Mouse (Mus musculus): ENCODE measurements around the gene Foxn3.

The Foxn3 gene

GRCm38 (mm10) chr12:99284419-99285069, 278.8 kb downstream of the Foxn3 start:
- no peak for DNase-seq

GRCm38 (mm10) chr12:99280826-99281225, 282.6 kb downstream of the Foxn3 start:
- DNase-seq: no peak

- DNase-seq: no peak
Observed at GRCm38 (mm10) chr12:99280291-99280690, 283.1 kb downstream of the Foxn3 start.

GRCm38 (mm10) chr12:99279426-99279825, 284.0 kb downstream of the Foxn3 start:
- no peak for DNase-seq

GRCm38 (mm10) chr12:99274589-99274988, 288.8 kb downstream of the Foxn3 start:
- no peak for DNase-seq

GRCm38 (mm10) chr12:99269396-99269795, 294.0 kb downstream of the Foxn3 start:
- peak; percentile 71 to 72 for DNase-seq

- no peak for DNase-seq
Observed at GRCm38 (mm10) chr12:99268954-99269353, 294.4 kb downstream of the Foxn3 start.

- no peak for DNase-seq
Observed at GRCm38 (mm10) chr12:99267732-99268131, 295.6 kb downstream of the Foxn3 start.

GRCm38 (mm10) chr12:99266434-99266833, 296.9 kb downstream of the Foxn3 start:
- no peak for DNase-seq

- DNase-seq: no peak
Observed at GRCm38 (mm10) chr12:99265777-99266176, 297.6 kb downstream of the Foxn3 start.

GRCm38 (mm10) chr12:99264386-99264785, 299.0 kb downstream of the Foxn3 start:
- DNase-seq: no peak

- no peak for DNase-seq
Observed at GRCm38 (mm10) chr12:99263592-99264335, 299.6 kb downstream of the Foxn3 start.

- DNase-seq: no peak
Observed at GRCm38 (mm10) chr12:99262840-99263239, 300.5 kb downstream of the Foxn3 start.

- DNase-seq: peak in 1 of 2 experiments; percentile 10
Observed at GRCm38 (mm10) chr12:99262066-99262599, 301.2 kb downstream of the Foxn3 start.

GRCm38 (mm10) chr12:99260171-99260570, 303.2 kb downstream of the Foxn3 start:
- peak in 1 of 2 experiments; percentile 17 for DNase-seq

- no peak for DNase-seq
Observed at GRCm38 (mm10) chr12:99257570-99257969, 305.8 kb downstream of the Foxn3 start.

GRCm38 (mm10) chr12:99256997-99257396, 306.4 kb downstream of the Foxn3 start:
- no peak for DNase-seq

- no peak for DNase-seq
Observed at GRCm38 (mm10) chr12:99256463-99256862, 306.9 kb downstream of the Foxn3 start.

GRCm38 (mm10) chr12:99254436-99254835, 308.9 kb downstream of the Foxn3 start:
- DNase-seq: no peak

- no peak for DNase-seq
Observed at GRCm38 (mm10) chr12:99253562-99253961, 309.8 kb downstream of the Foxn3 start.

- no peak for DNase-seq
Observed at GRCm38 (mm10) chr12:99248606-99249005, 314.8 kb downstream of the Foxn3 start.

GRCm38 (mm10) chr12:99247939-99248338, 315.4 kb downstream of the Foxn3 start:
- DNase-seq: no peak

GRCm38 (mm10) chr12:99246984-99247746, 316.2 kb downstream of the Foxn3 start:
- no peak for DNase-seq
